Mouse (Mus musculus): ENCODE data around the gene Arhgef18. TPM values are rescaled to one million over a fixed set of nuclear protein-coding genes. Genes with fewer than 3 reads are reported as not detected.

Arhgef18 gene
- polyA plus RNA-seq, 1 experiment: 17.5 TPM

- WGBS: 45% methylated on average over 4 of the region's 4 CpGs
- DNase-seq (ENCODE audit: low read depth, low spot score): no peak
Observed at GRCm38 (mm10) chr8:3392293-3392692, 513 bp upstream of the Arhgef18 start.

- 65% methylated on average over 6 of the region's 6 CpGs for WGBS
- no peak for DNase-seq (ENCODE audit: low read depth, low spot score)
Observed at GRCm38 (mm10) chr8:3394600-3394999, 1.8 kb downstream of the Arhgef18 start.

GRCm38 (mm10) chr8:3395246-3395645 lies 2.4 kb downstream of the Arhgef18 start:
- no peak for DNase-seq (ENCODE audit: low read depth, low spot score)
- 59% methylated on average over 4 of the region's 4 CpGs for WGBS

GRCm38 (mm10) chr8:3397597-3397996 lies 4.8 kb downstream of the Arhgef18 start:
- no peak for DNase-seq (ENCODE audit: low read depth, low spot score)
- WGBS: 77% methylated on average over 3 of the region's 3 CpGs

GRCm38 (mm10) chr8:3400509-3400908 lies 7.7 kb downstream of the Arhgef18 start:
- DNase-seq (ENCODE audit: low read depth, low spot score): no peak
- 48% methylated on average over 2 of the region's 2 CpGs for WGBS

- 79% methylated on average over 3 of the region's 3 CpGs for WGBS
- DNase-seq (ENCODE audit: low read depth, low spot score): no peak
Observed at GRCm38 (mm10) chr8:3407417-3407816, 14.6 kb downstream of the Arhgef18 start.

- no peak for DNase-seq (ENCODE audit: low read depth, low spot score)
- WGBS: 74% methylated on average over 2 of the region's 2 CpGs
Observed at GRCm38 (mm10) chr8:3411085-3411484, 18.3 kb downstream of the Arhgef18 start.

GRCm38 (mm10) chr8:3411901-3412301 lies 19.1 kb downstream of the Arhgef18 start:
- WGBS: 27% methylated on average over 7 of the region's 7 CpGs
- DNase-seq (ENCODE audit: low read depth, low spot score): peak; percentile 50

GRCm38 (mm10) chr8:3412816-3413215 lies 20.0 kb downstream of the Arhgef18 start:
- 95% methylated on average over 1 of the region's 1 CpGs for WGBS
- DNase-seq (ENCODE audit: low read depth, low spot score): no peak

- 90% methylated on average over 6 of the region's 6 CpGs for WGBS
Observed at GRCm38 (mm10) chr8:3414639-3415190, 21.9 kb downstream of the Arhgef18 start.

GRCm38 (mm10) chr8:3415259-3415658 lies 22.5 kb downstream of the Arhgef18 start:
- WGBS: 88% methylated on average over 4 of the region's 4 CpGs
- DNase-seq (ENCODE audit: low read depth, low spot score): no peak

More at GRCm38 (mm10) chr8:3414639-3415190, 21.9 kb downstream of the Arhgef18 start:
- DNase-seq (ENCODE audit: low read depth, low spot score): no peak

- 90% methylated on average over 6 of the region's 6 CpGs for WGBS
Observed at GRCm38 (mm10) chr8:3415661-3416060, 22.9 kb downstream of the Arhgef18 start.

GRCm38 (mm10) chr8:3416846-3417245 lies 24.0 kb downstream of the Arhgef18 start:
- DNase-seq (ENCODE audit: low read depth, low spot score): no peak
- WGBS: 63% methylated on average over 4 of the region's 4 CpGs

More at GRCm38 (mm10) chr8:3415661-3416060, 22.9 kb downstream of the Arhgef18 start:
- no peak for DNase-seq (ENCODE audit: low read depth, low spot score)

- no peak for DNase-seq (ENCODE audit: low read depth, low spot score)
- WGBS: 47% methylated on average over 8 of the region's 8 CpGs
Observed at GRCm38 (mm10) chr8:3417455-3417854, 24.6 kb downstream of the Arhgef18 start.

GRCm38 (mm10) chr8:3418101-3418500 lies 25.3 kb downstream of the Arhgef18 start:
- peak; percentile 48 for DNase-seq (ENCODE audit: low read depth, low spot score)
- WGBS: 41% methylated on average over 1 of the region's 1 CpGs

- no peak for DNase-seq (ENCODE audit: low read depth, low spot score)
- WGBS: 61% methylated on average over 10 of the region's 10 CpGs
Observed at GRCm38 (mm10) chr8:3420105-3420706, 27.4 kb downstream of the Arhgef18 start.

- DNase-seq (ENCODE audit: low read depth, low spot score): no peak
- 90% methylated on average over 5 of the region's 5 CpGs for WGBS
Observed at GRCm38 (mm10) chr8:3421507-3421906, 28.7 kb downstream of the Arhgef18 start.

GRCm38 (mm10) chr8:3425217-3425616 lies 32.4 kb downstream of the Arhgef18 start:
- 32% methylated on average over 5 of the region's 5 CpGs for WGBS
- peak; percentile 43 for DNase-seq (ENCODE audit: low read depth, low spot score)

GRCm38 (mm10) chr8:3426211-3426610 lies 33.4 kb downstream of the Arhgef18 start:
- no peak for DNase-seq (ENCODE audit: low read depth, low spot score)
- 82% methylated on average over 3 of the region's 3 CpGs for WGBS

GRCm38 (mm10) chr8:3428426-3428825 lies 35.6 kb downstream of the Arhgef18 start:
- WGBS: 72% methylated on average over 2 of the region's 2 CpGs
- no peak for DNase-seq (ENCODE audit: low read depth, low spot score)

GRCm38 (mm10) chr8:3429966-3430365 lies 37.2 kb downstream of the Arhgef18 start:
- 34% methylated on average over 2 of the region's 2 CpGs for WGBS
- DNase-seq (ENCODE audit: low read depth, low spot score): peak; percentile 66

All from large intestine, adult 2 months (tissue).